Mouse (Mus musculus): ENCODE measurements around the gene Zcwpw1. TPM values are rescaled to one million over a fixed set of nuclear protein-coding genes. Genes with fewer than 3 reads are reported as not detected.
A peak's percentile ranks its signal among the peaks of the same experiment; 100 is the strongest.

The Zcwpw1 gene
- polyA plus RNA-seq, 1 experiment: 2.2 TPM

DNA sequence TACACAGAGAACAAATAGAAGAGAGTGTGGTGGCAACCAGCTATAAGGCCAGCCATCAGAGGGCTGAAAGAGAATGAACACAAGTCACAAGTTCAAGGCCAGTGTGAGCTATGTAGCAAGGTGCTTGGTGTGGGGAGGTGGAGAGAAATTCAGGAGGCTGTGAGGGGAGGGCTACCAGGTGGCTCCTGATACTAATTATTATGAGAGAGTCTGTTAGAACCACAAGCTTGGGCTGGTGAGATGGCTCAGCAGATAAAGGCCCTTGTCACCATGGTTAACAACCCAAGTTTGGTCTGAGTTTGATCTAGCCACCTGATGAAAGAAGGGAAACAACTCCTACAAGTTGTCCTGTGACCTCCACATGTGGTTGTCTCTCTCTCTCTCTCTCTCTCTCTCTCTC is 14.8 kb upstream of the Zcwpw1 start:
- no peaks in the 10 kb centered on the region for H3K27me3 ChIP-seq (ENCODE audit: control insufficient read depth, insufficient read depth, insufficient read length)
- no peak for TF ChIP-seq MYOD1 (IDR thresholded peaks at IDR 0.05; ENCODE audit: control insufficient read depth in 1 of 3, insufficient read length in 2 of 3, low read depth in 2 of 3)
- no peak for TF ChIP-seq REST (IDR thresholded peaks at IDR 0.05; ENCODE audit: insufficient read depth, insufficient read length)
- no peak for TF ChIP-seq MYOG (IDR thresholded peaks at IDR 0.05; ENCODE audit: control insufficient read depth in 1 of 3, insufficient read depth in 1 of 3, insufficient read length in 2 of 3, low read depth in 2 of 3)
- H3K79me2 ChIP-seq (ENCODE audit: control insufficient read depth, insufficient read depth): no peaks in the 10 kb centered on the region
- H3K4me2 ChIP-seq (ENCODE audit: low read depth): no peak overlapping the region
- no peak overlapping the region for H3K4me3 ChIP-seq
- H3K36me3 ChIP-seq (ENCODE audit: control insufficient read depth, insufficient read depth): no peaks in the 10 kb centered on the region
- no peak overlapping the region for H3ac ChIP-seq (ENCODE audit: control insufficient read depth, insufficient read length)

DNA sequence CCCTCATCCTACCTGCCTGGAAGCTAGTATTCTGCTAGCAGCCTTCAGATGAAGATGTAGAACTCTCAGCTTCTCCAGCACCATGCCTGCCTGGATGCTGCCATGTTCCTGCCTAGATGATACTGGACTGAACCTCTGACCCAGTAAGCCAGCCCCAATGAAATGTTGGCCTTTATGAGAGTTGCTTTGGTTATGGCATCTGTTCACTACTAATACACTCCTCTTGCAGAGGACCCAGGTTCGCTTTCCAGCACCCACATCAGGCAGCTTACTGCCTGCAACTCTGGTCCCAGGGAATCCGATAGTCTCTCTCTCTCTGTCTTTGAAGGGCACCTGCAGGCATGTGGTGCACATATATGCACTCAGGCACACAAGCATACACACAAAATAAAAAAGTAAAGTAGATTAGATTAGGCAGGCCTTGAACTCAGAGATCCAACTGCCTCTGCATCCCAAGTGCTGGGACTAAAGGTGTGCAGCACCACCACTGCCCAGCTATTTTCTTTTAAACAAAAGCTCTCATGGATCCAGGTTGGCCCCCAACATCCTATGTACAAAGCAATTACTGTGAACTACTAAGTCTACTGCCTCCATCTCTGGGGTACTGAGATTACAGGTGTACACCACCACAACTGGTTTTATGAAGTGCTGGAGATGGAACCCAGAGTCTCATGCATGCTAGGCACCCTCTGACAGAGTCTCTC is 11.9 kb upstream of the Zcwpw1 start:
- no peak overlapping the region for H3K4me2 ChIP-seq (ENCODE audit: low read depth)

DNA sequence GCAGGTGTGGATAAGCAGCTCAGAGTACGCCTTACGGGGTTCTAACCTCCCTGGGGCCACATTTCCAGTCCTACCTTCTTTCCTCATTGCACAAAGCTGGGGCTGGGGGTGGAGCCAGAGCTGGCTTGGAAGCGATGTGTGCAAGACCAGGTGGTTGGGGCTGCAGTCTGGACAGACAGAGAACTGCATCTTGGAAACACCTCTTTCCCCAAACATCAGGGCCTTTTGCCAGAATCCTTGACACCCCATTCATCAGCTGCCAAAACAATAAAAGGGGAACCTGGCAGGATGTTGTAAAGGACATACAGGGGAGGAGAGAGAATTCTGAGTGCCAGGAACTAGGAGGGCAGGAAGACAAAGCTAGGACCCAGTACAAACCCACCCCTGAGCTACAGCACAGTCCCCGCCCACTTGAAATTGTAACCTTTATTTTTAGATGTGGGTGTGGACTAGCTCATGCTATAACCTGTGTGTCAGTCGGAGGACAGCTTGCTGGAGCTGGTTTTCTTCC is 11.1 kb upstream of the Zcwpw1 start:
- no peak for TF ChIP-seq MYOG (IDR thresholded peaks at IDR 0.05; ENCODE audit: control insufficient read depth in 1 of 3, insufficient read depth in 1 of 3, insufficient read length in 2 of 3, low read depth in 2 of 3)
- no peak for TF ChIP-seq MAX (IDR thresholded peaks at IDR 0.05; ENCODE audit: low read depth)
- H3K79me2 ChIP-seq (ENCODE audit: control insufficient read depth, insufficient read depth): no peaks in the 10 kb centered on the region
- H3K27me3 ChIP-seq (ENCODE audit: control insufficient read depth, insufficient read depth, insufficient read length): no peaks in the 10 kb centered on the region
- H3K4me2 ChIP-seq (ENCODE audit: low read depth): peak overlapping the region; percentile 18
- no peak overlapping the region for H3K4me3 ChIP-seq
- peaks cover 10% of the 10 kb centered on the region for H3K36me3 ChIP-seq (ENCODE audit: control insufficient read depth, insufficient read depth)
- no peak overlapping the region for H3ac ChIP-seq (ENCODE audit: control insufficient read depth, insufficient read length)

More for the DNA sequence above, 11.9 kb upstream of the Zcwpw1 start:
- Histone ChIP-seq H3K36me3 (ENCODE audit: control insufficient read depth, insufficient read depth) (peaks cover 6% of the 10 kb centered on the region), H3ac (ENCODE audit: control insufficient read depth, insufficient read length) (no peak overlapping the region), H3K4me3 (no peak overlapping the region), H3K27me3 (ENCODE audit: control insufficient read depth, insufficient read depth, insufficient read length) (no peaks in the 10 kb centered on the region), H3K79me2 (ENCODE audit: control insufficient read depth, insufficient read depth) (no peaks in the 10 kb centered on the region)
- TF ChIP-seq MYOG (IDR thresholded peaks at IDR 0.05; ENCODE audit: control insufficient read depth in 1 of 3, insufficient read depth in 1 of 3, insufficient read length in 2 of 3, low read depth in 2 of 3) (no peak), USF1 (IDR thresholded peaks at IDR 0.05; ENCODE audit: low read depth) (no peak), REST (IDR thresholded peaks at IDR 0.05; ENCODE audit: insufficient read depth, insufficient read length) (no peak), POLR2A (IDR thresholded peaks at IDR 0.05; ENCODE audit: insufficient read length, low read depth) (no peak), MAX (IDR thresholded peaks at IDR 0.05; ENCODE audit: low read depth) (no peak), E2F4 (IDR thresholded peaks at IDR 0.05; ENCODE audit: insufficient read depth) (no peak), SRF (IDR thresholded peaks at IDR 0.05; ENCODE audit: control insufficient read depth, insufficient read length, low read depth) (no peak), TCF12 (IDR thresholded peaks at IDR 0.05; ENCODE audit: insufficient read depth, poor library complexity, severe bottlenecking) (no peak)

DNA sequence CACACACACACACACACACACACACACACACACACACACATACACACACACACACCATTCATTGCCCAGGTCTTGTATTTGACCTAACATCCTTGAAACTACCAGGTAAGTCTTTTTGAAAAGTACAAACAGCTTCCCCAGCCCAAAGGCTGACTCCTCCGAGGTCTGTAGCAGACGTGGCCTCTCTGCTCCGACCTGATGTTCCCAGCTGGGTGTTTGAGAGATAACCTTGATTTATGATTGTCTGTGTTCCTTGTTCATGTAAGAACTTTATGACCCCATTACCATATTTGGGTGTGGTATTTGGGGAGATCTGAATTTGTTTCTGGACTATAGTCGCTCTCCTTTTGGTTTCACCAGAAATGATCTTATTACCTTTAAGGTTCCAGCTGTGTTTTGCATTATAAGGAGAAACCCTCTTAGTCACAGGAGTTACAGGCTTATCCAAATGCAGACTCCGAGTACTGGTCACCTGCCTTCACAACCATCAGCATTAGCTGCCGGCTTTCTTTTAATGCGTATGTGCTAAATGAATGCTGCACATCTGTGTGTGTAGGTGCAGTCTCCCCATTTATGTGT is 10.2 kb upstream of the Zcwpw1 start:
- H3ac ChIP-seq (ENCODE audit: control insufficient read depth, insufficient read length): no peak overlapping the region
- no peaks in the 10 kb centered on the region for H3K27me3 ChIP-seq (ENCODE audit: control insufficient read depth, insufficient read depth, insufficient read length)
- no peaks in the 10 kb centered on the region for H3K79me2 ChIP-seq (ENCODE audit: control insufficient read depth, insufficient read depth)
- peak overlapping the region; percentile 18 for H3K4me2 ChIP-seq (ENCODE audit: low read depth)
- no peak overlapping the region for H3K4me3 ChIP-seq
- H3K36me3 ChIP-seq (ENCODE audit: control insufficient read depth, insufficient read depth): peaks cover 18% of the 10 kb centered on the region
- no peak for TF ChIP-seq MYOG (IDR thresholded peaks at IDR 0.05; ENCODE audit: control insufficient read depth in 1 of 3, insufficient read depth in 1 of 3, insufficient read length in 2 of 3, low read depth in 2 of 3)
- TF ChIP-seq POLR2A (IDR thresholded peaks at IDR 0.05; ENCODE audit: insufficient read length, low read depth): no peak
- no peak for TF ChIP-seq SRF (IDR thresholded peaks at IDR 0.05; ENCODE audit: control insufficient read depth, insufficient read length, low read depth)
- TF ChIP-seq REST (IDR thresholded peaks at IDR 0.05; ENCODE audit: insufficient read depth, insufficient read length): no peak
- TF ChIP-seq MYOD1 (IDR thresholded peaks at IDR 0.05; ENCODE audit: control insufficient read depth in 1 of 3, insufficient read length in 2 of 3, low read depth in 2 of 3): no peak
- no peak for TF ChIP-seq E2F4 (IDR thresholded peaks at IDR 0.05; ENCODE audit: insufficient read depth)
- TF ChIP-seq USF1 (IDR thresholded peaks at IDR 0.05; ENCODE audit: low read depth): no peak
- TF ChIP-seq CEBPB (IDR thresholded peaks at IDR 0.05; ENCODE audit: insufficient read depth, poor library complexity, severe bottlenecking): no peak

DNA sequence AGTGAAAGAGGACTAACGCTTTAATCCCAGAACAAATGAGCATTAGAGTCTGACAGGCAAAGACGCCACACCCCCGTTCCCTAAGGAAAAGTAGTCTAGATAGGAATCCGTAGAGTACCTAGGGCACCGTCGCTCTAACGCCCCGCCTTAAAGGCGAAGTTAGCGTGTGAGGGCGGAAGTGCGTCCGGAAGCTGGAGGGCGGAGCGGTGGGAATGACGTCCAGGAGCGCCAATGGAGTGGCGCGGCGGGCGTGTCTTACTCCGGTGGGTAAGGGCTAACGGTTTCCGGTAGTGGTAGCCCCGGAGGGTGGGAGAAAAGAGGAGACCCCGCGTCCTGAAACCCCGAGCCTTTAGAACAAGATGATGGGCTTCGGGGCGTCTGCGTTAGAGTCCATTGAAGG is 9.0 kb upstream of the Zcwpw1 start, which contains the start of gene Ppp1r35:
Gene Ppp1r35 (plus strand): TSS at position 215 of the 400 bp plus-strand sequence.
- TF ChIP-seq USF1 (IDR thresholded peaks at IDR 0.05; ENCODE audit: low read depth): no peak
- TF ChIP-seq CEBPB (IDR thresholded peaks at IDR 0.05; ENCODE audit: insufficient read depth, poor library complexity, severe bottlenecking): no peak
- TF ChIP-seq E2F4 (IDR thresholded peaks at IDR 0.05; ENCODE audit: insufficient read depth): no peak
- TF ChIP-seq MAX (IDR thresholded peaks at IDR 0.05; ENCODE audit: low read depth): no peak
- no peak for TF ChIP-seq TCF3 (IDR thresholded peaks at IDR 0.05; ENCODE audit: insufficient read length, low read depth)
- TF ChIP-seq MYOG (IDR thresholded peaks at IDR 0.05; ENCODE audit: control insufficient read depth in 1 of 3, insufficient read depth in 1 of 3, insufficient read length in 2 of 3, low read depth in 2 of 3): no peak
- TF ChIP-seq POLR2AphosphoS2 (IDR thresholded peaks at IDR 0.05; ENCODE audit: insufficient read length, low read depth): peak; percentile 75
- no peak for TF ChIP-seq TCF12 (IDR thresholded peaks at IDR 0.05; ENCODE audit: insufficient read depth, poor library complexity, severe bottlenecking)
- TF ChIP-seq MYOD1 (IDR thresholded peaks at IDR 0.05; ENCODE audit: control insufficient read depth in 1 of 3, insufficient read length in 2 of 3, low read depth in 2 of 3): no peak
- TF ChIP-seq POLR2A (IDR thresholded peaks at IDR 0.05; ENCODE audit: insufficient read length, low read depth): peak; percentile 61
- no peak for TF ChIP-seq REST (IDR thresholded peaks at IDR 0.05; ENCODE audit: insufficient read depth, insufficient read length)
- no peak for TF ChIP-seq SRF (IDR thresholded peaks at IDR 0.05; ENCODE audit: control insufficient read depth, insufficient read length, low read depth)
- Histone ChIP-seq H3ac (ENCODE audit: control insufficient read depth, insufficient read length) (peak within 1 kb of the TSS; percentile 11), H3K36me3 (ENCODE audit: control insufficient read depth, insufficient read depth) (peaks cover 22% of the 10 kb centered on the region), H3K4me2 (ENCODE audit: low read depth) (peak within 1 kb of the TSS; percentile 86), H3K4me3 (peak within 1 kb of the TSS; percentile 57), H3K79me2 (ENCODE audit: control insufficient read depth, insufficient read depth) (peaks cover 5% of the 10 kb centered on the region), H3K27me3 (ENCODE audit: control insufficient read depth, insufficient read depth, insufficient read length) (no peaks in the 10 kb centered on the region)
